Mouse (Mus musculus): ENCODE data around the gene Zfp207.
"Not testable (repeated sequence)": the region's sequence is repeated elsewhere in the genome, so short reads cannot be mapped to it uniquely, and the experiment has no call there.

Zfp207 gene

DNA sequence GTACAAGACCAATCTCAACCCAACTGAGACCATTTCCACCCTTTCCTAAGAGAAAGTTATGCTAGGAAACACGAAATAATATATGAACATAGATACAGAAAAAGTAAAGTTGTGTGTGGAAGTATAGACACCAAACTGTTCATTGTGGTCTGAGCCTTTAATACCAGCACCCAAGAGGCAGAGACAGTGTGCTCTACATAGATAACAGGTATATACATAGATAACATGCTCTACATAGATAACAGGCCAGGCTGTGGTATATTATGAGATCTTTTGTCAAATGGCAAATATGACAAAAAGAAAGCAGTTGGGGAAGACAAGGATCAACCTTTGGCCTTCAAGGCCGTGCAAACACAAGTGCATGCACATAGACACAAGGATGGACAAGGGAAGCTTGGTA lies 27.3 kb downstream of the Zfp207 start:
- in situ Hi-C loops (cut with MseI, MboI) = no loop called here

DNA sequence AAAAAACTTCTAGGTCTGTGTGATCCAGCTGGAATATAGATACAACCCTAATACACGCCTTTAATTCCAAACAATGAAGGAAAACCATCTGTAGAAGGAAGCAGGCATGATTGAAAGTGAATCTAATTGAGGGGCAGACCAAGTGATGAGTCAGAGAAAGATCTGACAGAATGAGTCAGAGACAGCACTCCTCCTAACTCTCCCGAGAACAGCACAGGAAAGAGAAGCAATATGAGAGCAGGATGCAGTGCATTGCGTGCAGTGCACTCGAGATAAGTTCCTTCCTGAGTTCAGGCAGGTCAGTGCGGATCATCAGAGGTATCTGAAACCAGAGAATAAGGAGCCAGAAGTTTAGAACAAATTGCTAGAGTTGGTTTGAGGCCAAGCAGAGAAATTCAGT lies 34.0 kb downstream of the Zfp207 start:
- in situ Hi-C loops (cut with MseI, MboI) = no loop called here

DNA sequence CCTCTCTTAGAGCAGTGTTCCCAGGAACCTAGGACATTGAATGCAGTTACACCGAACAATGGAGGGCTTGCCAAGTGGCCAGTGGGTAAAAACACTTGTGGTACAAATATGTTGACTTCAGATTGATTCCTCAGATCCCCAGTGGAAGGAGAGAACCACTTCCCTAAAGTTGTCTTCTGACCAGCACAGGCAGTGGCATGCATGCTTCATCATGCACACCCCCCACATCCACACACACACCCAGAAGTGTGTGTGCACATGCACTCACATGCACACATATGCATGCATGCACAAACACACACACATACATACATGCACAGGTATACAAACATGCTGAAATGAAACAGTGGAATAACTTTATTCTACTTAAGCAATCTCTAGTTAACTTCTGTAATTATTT lies 36.7 kb downstream of the Zfp207 start:
- in situ Hi-C loops (cut with MseI, MboI) = no loop called here

DNA sequence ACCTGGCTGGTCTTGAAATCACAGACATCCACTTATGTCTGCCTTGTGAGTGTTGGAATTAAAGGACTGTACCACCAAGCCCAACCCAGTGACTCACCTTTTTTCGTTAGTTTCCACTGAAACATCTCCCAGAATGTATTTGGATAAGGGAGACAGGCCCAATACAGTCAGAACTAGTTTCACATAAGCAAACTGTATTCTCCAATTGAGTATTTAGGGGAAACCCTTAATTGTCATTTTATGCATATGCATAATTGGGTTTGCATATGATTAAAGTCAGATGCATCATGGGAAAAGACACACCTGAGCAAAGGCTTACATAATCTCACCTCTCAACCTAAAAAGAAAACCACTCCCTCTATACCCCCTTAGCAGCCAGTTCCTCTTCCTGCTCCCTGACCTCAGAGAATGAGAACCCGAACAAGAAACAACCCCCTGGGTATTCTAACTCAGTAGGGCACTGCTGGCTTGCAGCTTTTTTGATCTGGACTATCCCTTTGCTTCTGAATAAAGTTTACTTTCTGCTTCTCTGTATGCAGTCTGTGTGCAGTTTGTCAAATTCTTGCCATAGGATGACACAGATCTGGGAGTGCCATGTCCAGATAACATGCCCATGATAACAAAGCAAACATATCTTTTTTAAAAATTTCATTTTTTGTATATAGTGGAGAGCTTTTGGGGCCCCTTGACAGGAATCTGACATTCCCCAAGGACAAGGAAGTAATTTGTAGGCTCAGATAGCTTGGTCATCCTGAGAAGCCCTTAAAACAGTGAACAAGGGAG lies 37.3 kb downstream of the Zfp207 start:
- in situ Hi-C loops (cut with MseI, MboI) = no loop called here

DNA sequence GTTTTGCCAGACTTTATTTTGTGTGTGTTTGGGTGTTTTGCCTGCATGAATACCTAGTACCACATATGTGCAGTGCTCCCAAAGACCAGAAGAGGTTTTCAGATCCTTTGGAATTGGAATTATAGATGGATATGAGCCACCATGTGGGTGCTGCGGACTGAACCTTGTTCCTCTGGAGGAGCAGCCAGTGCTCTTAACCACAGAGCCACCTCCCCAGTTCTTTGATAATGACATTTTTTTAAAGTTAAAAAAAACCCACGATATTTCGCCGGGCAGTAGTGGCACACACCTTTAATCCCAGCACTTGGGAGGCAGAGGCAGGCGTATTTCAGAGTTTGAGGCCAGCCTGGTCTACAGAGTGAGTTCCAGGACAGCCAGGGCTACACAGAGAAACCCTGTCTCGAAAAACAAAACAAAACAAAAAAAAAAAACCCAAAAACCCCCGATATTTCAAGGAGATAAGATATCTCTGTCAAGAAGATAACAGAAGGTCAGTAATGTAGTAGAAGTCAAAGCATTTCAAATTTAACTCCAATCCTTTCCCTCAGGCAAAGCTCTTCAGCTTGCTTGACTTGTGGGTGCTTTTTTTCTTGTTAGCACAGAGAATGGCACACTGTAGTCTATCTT lies 38.5 kb downstream of the Zfp207 start:
- in situ Hi-C loops (cut with MseI, MboI) = no loop called here

DNA sequence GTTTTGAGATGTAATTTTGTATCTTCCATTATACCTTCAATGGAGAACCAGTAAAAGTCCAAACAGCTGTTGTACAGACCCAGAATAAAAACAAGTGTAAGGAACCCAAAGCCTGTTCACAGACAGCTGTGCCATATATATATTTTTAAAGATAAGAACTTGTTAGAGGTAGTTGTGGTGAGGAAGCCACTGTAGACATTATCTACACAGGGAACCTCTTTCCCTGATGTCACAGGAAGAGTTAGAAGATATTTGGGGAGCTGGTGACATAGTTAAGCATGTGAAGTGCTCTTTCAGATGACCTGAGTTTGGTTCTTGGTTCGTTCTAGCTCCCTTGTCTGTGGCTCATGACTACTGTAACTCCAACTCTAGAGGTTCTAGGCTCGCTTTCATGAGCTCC lies 41.6 kb downstream of the Zfp207 start:
- in situ Hi-C loops (cut with MseI, MboI) = no loop called here

DNA sequence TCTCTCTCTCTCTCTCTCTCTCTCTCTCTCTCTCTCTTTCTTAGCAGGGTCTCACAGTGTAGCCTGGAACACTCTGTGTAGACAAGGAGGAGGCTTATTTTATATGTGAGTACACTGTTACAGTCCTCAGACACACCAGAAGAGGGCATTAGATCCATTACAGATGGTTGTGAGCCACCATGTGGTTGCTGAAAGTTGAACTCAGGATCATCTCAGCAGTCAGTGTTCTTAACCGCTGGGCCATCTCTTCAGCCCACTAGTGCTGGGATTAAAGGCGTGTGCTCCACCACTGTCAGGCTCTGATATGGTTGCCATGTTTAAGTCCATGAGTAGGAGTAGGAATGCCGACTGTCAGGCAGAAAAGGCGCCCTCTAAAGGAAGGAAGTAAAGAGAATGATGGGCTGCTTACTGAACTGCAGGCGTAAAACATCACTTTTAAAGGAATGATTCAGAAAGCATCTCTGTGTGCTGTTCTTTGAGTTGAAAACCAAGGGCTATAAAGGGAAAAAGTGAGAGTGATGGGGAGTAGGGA lies 42.2 kb downstream of the Zfp207 start:
- in situ Hi-C loops (cut with MseI, MboI) = no loop called here

DNA sequence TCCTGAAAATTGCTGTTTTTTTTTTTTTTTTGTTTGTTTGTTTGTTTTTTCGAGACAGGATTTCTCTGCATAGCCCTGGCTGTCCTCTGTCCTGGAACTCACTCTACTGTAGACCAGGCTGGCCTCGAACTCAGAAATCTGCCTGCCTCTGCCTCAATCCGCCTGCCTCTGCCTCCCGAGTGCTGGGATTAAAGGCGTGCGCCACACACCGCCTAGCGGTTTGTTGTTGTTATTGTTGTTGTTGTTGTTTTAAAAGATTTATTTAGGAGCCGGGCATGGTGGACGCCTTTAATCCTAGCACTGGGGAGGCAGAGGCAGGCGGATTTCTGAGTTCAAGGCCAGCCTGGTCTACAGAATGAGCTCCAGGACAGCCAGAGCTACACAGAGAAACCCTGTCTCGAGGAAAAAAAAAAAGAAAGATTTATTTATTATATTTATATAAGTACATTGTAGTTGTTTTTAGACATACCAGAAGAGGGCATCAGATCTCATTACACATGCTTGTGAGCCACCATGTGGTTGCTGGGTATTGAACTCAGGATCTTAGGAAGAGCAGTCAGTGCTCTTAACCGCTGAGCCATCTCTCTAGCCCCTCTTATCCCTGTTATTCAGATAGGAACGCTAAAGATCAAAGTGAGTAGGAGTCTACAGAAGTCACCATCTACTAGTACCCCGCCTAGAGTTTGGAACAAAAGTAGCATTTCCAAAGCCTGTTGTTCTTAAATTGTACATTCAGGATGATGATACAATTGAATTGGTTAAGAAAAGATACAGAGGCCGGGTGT lies 43.1 kb downstream of the Zfp207 start:
- in situ Hi-C loops (cut with MseI, MboI) = not testable (repeated sequence)

DNA sequence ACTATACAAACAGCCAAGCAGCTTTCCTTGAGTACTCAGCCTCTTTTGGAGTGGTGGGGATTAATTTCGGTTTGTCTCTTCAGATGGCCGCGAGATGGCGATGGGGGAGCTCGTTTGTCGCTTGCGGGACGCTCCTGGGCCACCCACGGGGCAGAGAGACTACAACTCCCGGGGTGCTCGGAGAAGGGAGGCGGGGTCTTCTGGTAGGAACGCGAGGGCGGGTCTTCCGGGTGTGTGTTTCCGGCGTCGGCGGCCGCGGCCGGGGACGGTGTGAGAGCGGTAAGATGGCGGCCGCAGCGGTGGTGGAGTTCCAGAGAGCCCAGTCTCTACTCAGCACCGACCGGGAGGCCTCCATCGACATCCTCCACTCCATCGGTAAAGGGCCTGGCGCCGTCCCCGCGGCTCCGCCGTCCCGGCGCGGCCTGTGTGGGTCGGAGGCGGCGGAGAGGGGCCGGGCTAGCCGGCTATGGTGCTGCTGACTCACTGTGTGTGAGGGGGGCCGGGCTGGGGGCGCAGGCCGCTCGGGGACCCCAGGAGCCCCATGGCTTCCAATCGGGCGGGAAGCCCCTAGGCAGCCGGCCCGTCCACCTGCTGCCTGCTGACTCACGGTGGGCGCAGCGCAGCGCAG lies 45.4 kb downstream of the Zfp207 start, which contains the start of gene Psmd11:
TSS of gene Psmd11 (plus strand) at position 235 of the 628 bp plus-strand sequence.
- in situ Hi-C loops (cut with MseI, MboI) = no loop called here

DNA sequence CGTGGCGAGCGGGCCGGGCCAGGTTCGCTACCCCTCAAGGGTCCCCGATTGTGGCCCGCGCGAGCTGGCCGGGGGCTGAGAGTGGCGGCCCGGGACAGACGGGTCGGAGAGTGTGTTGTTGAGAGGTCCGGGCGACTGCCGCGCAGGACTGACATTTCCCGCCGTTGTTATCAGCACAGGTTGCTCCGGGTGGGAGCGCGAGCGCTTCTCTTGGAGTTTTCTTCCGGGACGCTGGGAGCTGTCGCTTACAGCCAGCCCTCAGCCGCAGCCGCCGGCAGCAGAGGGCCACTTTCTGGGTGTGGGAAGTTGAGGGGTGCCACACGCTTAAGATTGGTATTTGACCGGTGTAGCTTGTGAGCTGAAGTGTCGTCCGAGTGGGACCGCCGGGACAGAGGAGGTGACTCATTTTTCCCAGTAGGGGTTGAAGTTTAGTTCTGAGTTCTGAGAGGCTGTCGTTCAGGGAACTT lies 46.0 kb downstream of the Zfp207 start:
- in situ Hi-C loops (cut with MseI, MboI) = no loop called here

DNA sequence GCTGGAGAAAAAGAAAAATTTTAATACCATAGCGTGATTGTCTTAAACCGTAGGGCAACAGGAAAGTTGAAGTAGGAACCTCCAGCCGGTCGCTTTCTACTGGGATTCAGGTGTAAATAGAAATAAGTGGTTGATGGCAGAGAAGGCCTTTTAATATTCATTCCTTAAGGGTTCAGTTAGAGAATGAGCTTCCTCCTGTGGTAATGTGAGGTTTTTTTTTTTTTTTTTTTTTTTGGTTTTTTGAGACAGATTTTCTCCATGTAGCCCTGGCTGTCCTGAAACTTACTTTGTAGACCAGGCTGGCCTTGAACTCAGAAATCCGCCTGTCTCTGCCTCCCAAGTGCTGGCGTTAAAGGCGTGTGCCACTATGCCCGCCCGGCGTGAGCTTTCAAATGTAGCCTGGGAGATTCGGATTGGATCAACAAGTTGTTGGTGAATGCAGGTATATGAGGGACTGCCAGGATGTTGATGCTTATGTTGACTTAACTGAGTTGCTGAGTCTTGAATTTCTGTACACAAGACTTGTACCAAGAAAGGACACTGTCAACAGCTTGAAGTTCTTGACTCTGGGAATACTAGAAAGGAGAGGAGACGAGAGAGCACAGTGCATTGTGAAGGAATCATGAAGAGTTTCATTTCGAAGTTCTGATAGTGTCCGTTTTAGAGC lies 46.6 kb downstream of the Zfp207 start:
- in situ Hi-C loops (cut with MseI, MboI) = no loop called here

DNA sequence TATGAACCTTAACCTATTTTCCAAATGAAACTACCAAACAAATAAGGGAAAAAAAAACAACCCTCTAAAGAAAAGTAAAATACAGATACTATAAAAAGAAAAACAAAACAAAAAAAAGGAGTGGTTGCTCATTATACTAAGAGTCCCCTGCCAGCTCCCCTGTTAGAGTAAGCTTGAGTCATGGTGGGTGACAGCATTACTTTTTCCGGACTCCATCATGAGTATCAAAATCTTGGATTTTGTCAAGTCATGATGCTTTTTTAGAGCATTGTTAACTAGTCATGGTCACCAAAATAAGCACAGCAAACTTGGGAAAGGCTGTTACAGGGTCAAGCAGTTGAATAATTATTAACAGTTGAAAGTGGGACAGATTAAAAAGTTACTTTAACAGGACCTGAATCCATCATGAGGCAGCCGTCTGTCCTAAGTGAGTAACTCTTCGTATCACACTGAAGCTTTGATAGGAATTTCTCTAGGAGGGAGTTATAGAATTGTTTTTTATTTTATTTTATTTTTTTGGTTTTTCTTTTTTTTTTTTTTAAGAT lies 47.4 kb downstream of the Zfp207 start:
- in situ Hi-C loops (cut with MseI, MboI) = no loop called here

DNA sequence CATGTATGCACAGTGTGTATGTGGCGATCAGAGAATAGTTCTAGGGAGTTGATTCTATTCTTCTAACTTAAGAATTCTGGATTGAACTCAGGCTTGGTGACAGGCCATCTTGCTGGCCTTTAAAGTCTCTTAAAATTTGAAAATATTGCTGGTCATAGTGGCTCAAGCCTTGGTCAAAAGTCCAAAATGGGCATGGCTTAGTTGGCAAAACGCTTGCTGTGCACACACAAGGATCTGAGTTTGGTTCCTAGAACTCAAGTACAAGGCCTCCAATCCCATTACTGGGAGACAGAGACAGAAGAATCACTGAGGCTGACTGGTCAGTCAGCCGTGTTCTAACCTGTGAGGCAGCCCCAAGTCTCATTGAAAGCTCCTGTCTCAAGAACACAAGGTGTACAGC lies 63.8 kb downstream of the Zfp207 start:
- in situ Hi-C loops (cut with MseI, MboI) = no loop called here

DNA sequence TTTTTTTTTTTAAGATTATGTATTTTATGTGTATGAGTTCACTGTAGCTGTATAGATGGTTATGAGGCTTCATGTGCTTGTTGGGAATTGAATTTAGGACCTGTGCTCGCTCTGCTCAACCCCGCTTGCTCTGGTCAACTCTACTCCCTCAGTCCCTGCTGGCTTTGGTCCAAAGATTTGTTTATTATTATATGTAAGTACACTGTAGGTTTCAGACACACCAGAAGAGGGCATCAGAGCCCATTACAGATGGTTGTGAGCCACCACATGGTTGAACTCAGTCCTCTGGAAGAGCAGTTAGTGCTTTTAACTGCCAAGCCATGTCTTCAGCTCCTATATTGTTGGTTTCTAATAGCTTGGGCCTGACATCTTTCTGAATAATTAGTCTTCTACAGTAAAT lies 66.8 kb downstream of the Zfp207 start:
- in situ Hi-C loops (cut with MseI, MboI) = no loop called here

DNA sequence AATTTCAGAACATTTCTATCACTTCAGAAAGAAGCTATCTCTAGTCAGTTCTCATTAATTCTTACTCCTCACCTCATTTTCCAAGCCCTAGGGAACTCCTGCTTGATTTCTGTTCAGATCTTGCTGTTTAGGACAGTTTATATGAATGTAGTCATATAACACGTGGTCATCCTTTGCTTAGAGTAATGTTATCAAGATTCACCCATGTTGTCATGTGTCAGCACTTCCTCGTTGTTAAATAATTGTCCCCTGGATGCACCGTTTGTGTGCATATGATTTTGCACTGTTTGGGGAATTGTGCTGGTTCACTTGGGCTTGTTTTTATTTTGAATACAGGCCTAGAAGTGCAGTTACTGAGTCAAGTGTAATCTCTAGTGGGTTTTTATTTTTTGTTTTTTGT lies 69.2 kb downstream of the Zfp207 start:
- in situ Hi-C loops (cut with MseI, MboI) = no loop called here

DNA sequence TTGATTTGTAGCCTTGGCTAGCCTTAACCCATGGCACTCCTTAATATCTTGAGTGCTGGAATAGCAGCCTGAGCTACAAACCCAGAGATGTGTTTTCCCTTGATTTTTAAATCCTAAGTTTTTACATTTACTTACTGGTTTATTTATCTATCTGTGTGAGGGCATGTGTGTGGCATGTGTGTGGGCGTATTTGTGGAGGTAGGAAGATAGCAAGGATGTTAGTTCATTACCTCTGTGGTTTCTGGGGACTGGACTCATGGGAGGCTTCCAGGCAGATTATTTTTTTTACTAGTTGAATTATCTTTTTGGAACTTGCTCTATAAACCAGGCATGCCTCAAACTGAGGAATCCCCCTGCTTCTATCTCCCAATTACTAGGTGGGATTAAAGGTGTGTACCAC lies 70.1 kb downstream of the Zfp207 start:
- in situ Hi-C loops (cut with MseI, MboI) = no loop called here

All from mouse trophoblast stem cell (cell line).